Mouse (Mus musculus) gastrocnemius, postnatal 36 days (tissue): ENCODE data around the gene Cage1. TPM values are rescaled to one million over a fixed set of nuclear protein-coding genes. Genes with fewer than 3 reads are reported as not detected.

Experiments
- DNase-seq, 2 experiments: peaks; one replicate each; pipeline ENCODE4 v3.0.0; 2022
- intact Hi-C: fragments of 180-260 bp; cut with DNase I; formaldehyde crosslinking; loops from one replicate; pipeline ENCODE4 v1.15.1; 2025
- microRNA-seq, 2 experiments: library from miRNA; unstranded; fragments of <30 nt; microRNA quantifications; one replicate each; pipeline ENCODE4 v1.2.0; 2021
- total RNA-seq, 2 experiments: library from RNA; stranded (reverse); gene quantifications; 2 replicates each; pipeline ENCODE4 v1.2.3; 2021

Gene Cage1
- total RNA-seq, 2 experiments from 2014 or later = 0.61 to 0.84 TPM

- peak; percentile 78 to 85 for DNase-seq
- intact Hi-C loops = no loop called here
Measured at GRCm38 (mm10) chr13:37969337-37969736, 67.5 kb downstream of the Cage1 start.

DNA sequence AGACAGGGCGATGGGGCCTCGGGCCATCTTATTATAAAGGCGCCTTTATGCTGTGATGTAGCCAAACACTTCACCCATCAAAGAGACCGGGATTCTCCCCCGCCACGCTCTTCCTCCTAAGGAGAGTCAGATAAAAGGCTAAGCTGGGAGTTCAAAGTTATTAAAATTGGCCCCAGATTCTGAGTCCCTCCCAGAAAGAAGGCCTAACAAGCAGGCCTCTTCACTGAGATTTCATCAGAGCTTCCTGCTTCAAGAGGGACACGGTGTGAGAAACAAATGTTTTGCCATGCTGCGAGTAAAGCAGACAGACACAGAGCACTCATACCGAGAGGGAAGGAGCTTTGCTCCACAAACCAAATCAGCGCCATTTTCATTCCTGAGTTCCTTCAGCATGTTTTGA lies 69.3 kb downstream of the Cage1 start:
- DNase-seq = no peak
- intact Hi-C loops = no loop called here

DNA sequence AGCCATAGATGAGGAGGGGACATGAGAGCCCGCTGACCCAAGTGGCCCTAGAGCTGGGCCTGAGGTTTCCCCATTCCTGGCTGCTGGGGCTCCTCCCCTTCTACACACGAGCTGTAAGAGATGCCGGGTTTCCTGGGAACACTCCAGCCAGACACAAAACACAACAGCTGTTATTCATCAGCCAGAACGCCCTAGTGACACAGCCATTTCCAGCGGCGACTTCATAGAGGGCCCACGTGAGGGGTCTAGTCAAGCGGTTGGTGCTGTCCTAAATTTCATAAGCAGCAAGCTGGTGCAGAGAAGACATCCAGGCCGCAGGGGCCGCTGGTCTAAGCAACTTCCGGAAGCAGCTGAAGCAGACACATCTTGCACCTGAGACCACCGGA lies 69.8 kb downstream of the Cage1 start:
- intact Hi-C loops = no loop called here
- no peak for DNase-seq

GRCm38 (mm10) chr13:37966256-37967051 lies 70.4 kb downstream of the Cage1 start:
- DNase-seq = no peak
- intact Hi-C loops = no loop called here

GRCm38 (mm10) chr13:37965126-37965914 lies 71.5 kb downstream of the Cage1 start:
- no peak for DNase-seq
- intact Hi-C loops = no loop called here

DNA sequence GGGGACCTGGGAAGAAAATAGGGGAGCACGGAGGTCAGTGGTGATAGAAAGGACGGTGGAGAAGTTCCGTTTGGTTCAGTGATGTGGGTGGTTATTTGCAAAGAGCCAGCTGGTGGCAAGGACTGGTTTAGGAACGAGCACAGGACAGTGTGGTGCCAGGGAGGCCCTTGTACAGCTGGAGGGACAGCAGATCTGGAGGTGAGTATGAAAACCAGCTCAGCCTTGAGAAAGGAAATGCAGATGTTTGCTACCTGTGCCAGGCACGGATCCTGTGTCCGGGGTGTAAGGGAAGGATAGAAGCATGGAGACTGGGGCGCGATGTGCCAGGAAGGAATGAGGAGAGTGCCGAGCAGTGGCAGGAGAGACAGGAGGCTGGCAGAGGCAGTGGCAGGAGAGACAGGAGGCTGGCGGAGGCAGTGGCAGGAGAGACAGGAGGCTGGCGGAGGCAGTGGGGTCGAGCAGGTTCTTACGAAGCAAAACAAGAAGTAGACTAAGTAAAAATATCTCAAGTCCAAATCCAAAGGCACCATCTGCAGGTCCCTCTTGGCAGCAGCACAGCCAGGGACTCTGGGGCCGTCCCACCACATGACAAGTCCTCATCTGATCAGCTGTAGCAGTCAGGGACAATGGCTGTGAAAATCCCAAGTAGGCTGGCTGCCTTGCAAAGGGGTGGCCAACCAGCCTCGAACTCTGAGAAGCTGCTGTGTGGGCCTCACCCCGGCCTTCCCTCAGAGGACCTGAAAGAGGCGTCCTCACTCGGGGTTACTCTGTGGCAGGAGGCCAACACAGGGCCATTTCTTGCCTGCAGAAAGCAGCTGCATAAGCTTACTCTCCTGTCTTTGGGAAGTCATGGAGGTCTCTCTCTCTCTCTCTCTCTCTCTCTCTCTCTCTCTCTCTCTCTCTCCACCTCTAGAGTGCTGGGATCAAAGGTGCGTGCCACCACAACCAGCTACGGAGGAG lies 72.5 kb downstream of the Cage1 start:
- intact Hi-C loops = no loop called here
- no peak for DNase-seq

DNA sequence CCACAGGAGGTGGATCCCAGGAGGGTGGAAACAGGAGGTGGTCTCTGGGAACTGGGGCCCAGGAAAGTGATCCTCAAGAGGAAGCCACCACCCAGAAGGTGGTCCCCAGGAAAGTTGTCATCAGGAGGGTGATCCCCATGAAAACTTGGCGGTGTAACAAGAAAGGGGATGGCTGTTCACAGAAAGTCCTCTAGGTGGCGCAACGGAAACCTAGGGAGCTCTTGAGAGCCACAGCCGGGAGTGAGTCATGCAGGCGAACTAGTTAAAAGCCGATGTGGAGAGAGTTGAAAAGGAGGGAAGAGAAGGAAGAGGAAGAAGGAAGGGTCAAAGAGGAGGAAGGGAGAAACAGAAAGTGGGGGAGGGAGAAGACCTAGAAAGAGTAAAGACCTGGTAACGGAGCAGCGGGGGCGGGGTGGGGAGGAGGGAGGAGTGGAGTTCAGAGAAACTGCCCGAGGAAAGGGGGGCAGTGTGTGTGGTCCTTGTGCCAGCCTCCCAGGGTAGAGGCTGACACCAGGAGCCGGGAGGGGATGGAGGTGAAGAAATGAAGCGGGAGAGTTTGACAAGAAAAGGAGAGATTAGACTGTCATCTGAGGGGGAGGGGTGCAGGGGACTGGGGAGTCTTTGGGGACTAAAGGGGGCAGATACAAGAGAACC lies 73.4 kb downstream of the Cage1 start:
- intact Hi-C loops = no loop called here
- DNase-seq = peak; percentile 61 to 69

DNA sequence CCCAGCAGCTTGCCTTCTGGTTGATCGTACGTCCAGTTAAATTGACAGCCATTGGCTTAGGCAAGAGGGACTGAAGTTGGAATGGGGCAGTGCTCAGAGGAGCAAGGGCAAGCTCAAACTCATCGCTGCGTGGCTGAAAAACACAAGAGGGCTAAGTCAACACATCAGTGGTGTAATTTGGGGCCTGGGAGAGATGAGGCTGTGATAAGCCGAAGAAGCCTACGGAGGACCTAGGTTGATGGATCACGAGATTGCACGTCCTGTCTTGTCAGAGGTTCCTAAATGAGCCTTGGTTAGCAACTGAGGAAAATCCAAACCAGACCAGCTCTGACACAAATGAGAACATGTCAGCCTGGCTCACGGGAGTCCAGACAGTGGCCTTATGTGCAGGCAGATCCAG lies 74.3 kb downstream of the Cage1 start:
- intact Hi-C loops = no loop called here
- DNase-seq = no peak

DNA sequence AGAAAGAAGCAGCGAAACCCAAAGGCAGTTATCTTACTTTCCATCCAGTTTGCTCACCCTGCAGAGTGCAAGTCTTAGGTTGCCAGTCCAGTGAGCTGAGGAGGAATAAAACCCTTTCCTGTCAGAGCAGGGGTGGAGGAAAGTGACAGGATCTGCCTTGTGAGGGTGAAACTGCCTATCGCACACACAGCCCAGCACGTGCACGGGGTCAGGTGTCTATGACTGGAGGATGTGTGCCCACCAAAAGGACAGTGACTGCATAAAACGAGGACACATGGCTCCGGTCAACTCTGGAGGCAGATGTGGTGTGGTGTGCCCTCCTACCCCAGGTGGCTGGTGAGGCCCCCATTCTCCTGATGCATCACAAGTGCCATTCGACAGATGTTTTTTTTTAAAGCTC lies 76.9 kb downstream of the Cage1 start:
- no peak for DNase-seq
- intact Hi-C loops = no loop called here

GRCm38 (mm10) chr13:37959239-37959907 lies 77.5 kb downstream of the Cage1 start:
- no peak for DNase-seq
- intact Hi-C loops = no loop called here

- intact Hi-C loops = no loop called here
- DNase-seq = no peak
Measured at GRCm38 (mm10) chr13:37958498-37959238, 78.2 kb downstream of the Cage1 start.

Small RNA genes lying within 50 kb of the gene (microRNA-seq; reads per million reads assigned to microRNA genes)
- gene Gm27387 = 0 reads per million in 2 experiments

Other genes with a start within 250 kb of the Cage1 start
- 10 to 100 TPM; 55.2 to 58.5 TPM for gene Ssr1, start 42.9 kb downstream of the Cage1 start, total RNA-seq
- gene Riok1, start 74 bp downstream of the Cage1 start, total RNA-seq = 1 to 10 TPM; 5.6 to 7.4 TPM
- under 1 TPM in 1 of 2 experiments, not detected in 1; 0.87 TPM for gene Dsp, start 114.2 kb upstream of the Cage1 start, total RNA-seq
- 1 to 10 TPM; 8.2 to 8.5 TPM for gene Snrnp48, start 167.9 kb upstream of the Cage1 start, total RNA-seq